ENCODE assay signal across 13 mouse cellular contexts in the genomic region with DNA sequence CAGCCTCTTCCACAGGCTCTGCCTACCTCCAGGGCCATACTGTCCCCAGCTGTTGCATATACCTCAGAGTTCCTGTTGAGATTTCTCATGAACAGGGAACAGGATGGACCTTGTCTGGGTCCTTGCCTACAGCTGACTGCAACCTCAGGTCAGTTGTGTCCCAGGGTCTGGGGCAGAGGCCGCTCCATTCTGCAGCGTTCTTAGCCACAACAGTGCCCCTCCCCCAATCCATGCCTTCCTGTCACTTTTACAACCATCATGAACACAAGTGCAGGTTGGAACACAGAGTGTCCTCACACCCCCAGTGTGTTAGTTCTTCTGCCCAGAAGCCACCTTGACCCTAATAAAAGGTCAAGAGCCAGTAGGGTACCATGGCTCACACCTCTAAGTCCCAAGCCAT. TPM values are rescaled to one million over a fixed set of nuclear protein-coding genes. Genes with fewer than 3 reads are reported as not detected.
DNase-seq lines count a peak whose midpoint lies in the region; ATAC-seq and TF ChIP-seq lines count a peak whose summit lies in the region.
"Had no signal": no experiment of that assay in that cellular context is flagged by ENCODE, and none has a peak within 500 bp of the region (broad histone marks: within the 10 kb centered on the region; RNA-seq: fewer than 3 reads in every experiment).

No protein-coding gene starts in this region.

- H3K9me3 ChIP-seq in heart, embryonic 10.5 days = no peaks in the 10 kb centered on the region
- H3K9me3 ChIP-seq in liver, embryonic 11.5 days (ENCODE audit: control insufficient read depth, low read length) = no peaks in the 10 kb centered on the region
- no peaks in the 10 kb centered on the region for H3K9me3 ChIP-seq in liver, postnatal 0 days (ENCODE audit: low read length)
- no peaks in the 10 kb centered on the region for H3K9me3 ChIP-seq in embryonic facial prominence, embryonic 10.5 days
- H3K9me3 ChIP-seq in limb, embryonic 11.5 days (ENCODE audit: control insufficient read depth, low read length) = no peaks in the 10 kb centered on the region

- H3K9ac ChIP-seq in heart, adult 2 months (ENCODE audit: low read depth, low read length) = no peak overlapping the region
- peak overlapping the region; percentile 86 for H3K9ac ChIP-seq in liver, embryonic 11.5 days (ENCODE audit: low read depth, low read length)
- no peak overlapping the region for H3K9ac ChIP-seq in liver, postnatal 0 days (replicated peaks)
- H3K9ac ChIP-seq in limb, embryonic 11.5 days (ENCODE audit: low read length) = no peak overlapping the region

- no peak for TF ChIP-seq CTCF in heart, adult 2 months (IDR thresholded peaks at IDR 0.05)
- no peak for TF ChIP-seq CTCF in liver, postnatal 0 days (IDR thresholded peaks at IDR 0.05; ENCODE audit: low read depth)

- no peak for ATAC-seq in liver, embryonic 11.5 days (replicated peaks; ENCODE audit: low FRiP score)
- no peak for ATAC-seq in liver, postnatal 0 days
- no peak for ATAC-seq in limb, embryonic 11.5 days (ENCODE audit: insufficient number of reproducible peaks, low FRiP score, low TSS enrichment, low read depth)
- ATAC-seq: lung, postnatal 0 days had no signal

- peaks cover 46% of the 10 kb centered on the region for H3K4me1 ChIP-seq in heart, embryonic 10.5 days
- H3K4me1 ChIP-seq in heart, adult 2 months (ENCODE audit: control insufficient read depth, insufficient read depth, low read length) = peaks cover 5% of the 10 kb centered on the region
- peaks cover 43% of the 10 kb centered on the region for H3K4me1 ChIP-seq in liver, embryonic 11.5 days (replicated peaks; ENCODE audit: control insufficient read depth, insufficient read depth, low read length)
- peaks cover 46% of the 10 kb centered on the region for H3K4me1 ChIP-seq in liver, postnatal 0 days (ENCODE audit: insufficient read depth)
- H3K4me1 ChIP-seq in embryonic facial prominence, embryonic 10.5 days = peaks cover 38% of the 10 kb centered on the region
- H3K4me1 ChIP-seq in limb, embryonic 11.5 days (ENCODE audit: control insufficient read depth, insufficient read depth, low read length) = peaks cover 28% of the 10 kb centered on the region

- H3K79me2 ChIP-seq in heart, adult 2 months (replicated peaks; ENCODE audit: control insufficient read depth, insufficient read depth, low read length) = peaks cover 4% of the 10 kb centered on the region

- H3K27ac ChIP-seq in heart, embryonic 10.5 days = peak overlapping the region; percentile 94; the same call in 1 of the 2 replicates
- no peak overlapping the region for H3K27ac ChIP-seq in heart, adult 2 months
- H3K27ac ChIP-seq in liver, embryonic 11.5 days (ENCODE audit: low read depth, low read length) = peak overlapping the region; percentile 23; the same call in 1 of the 2 replicates
- H3K27ac ChIP-seq in liver, postnatal 0 days (ENCODE audit: low read depth) = no peak overlapping the region
- H3K27ac ChIP-seq in embryonic facial prominence, embryonic 10.5 days (replicated peaks) = peak overlapping the region; percentile 97
- no peak overlapping the region for H3K27ac ChIP-seq in limb, embryonic 11.5 days (replicated peaks; ENCODE audit: low read depth, low read length)

- no peaks in the 10 kb centered on the region for H3K27me3 ChIP-seq in heart, embryonic 10.5 days (ENCODE audit: insufficient read depth, poor library complexity, severe bottlenecking)
- H3K27me3 ChIP-seq in heart, adult 2 months (ENCODE audit: control insufficient read depth, insufficient read depth, low read length) = no peaks in the 10 kb centered on the region
- H3K27me3 ChIP-seq in liver, embryonic 11.5 days (replicated peaks; ENCODE audit: control insufficient read depth, insufficient read depth, low read length) = no peaks in the 10 kb centered on the region
- peaks cover 10% of the 10 kb centered on the region; the same call in 1 of the 2 replicates for H3K27me3 ChIP-seq in liver, postnatal 0 days (ENCODE audit: insufficient read depth, low read length)
- H3K27me3 ChIP-seq in embryonic facial prominence, embryonic 10.5 days (replicated peaks; ENCODE audit: low read depth, poor library complexity, severe bottlenecking) = no peaks in the 10 kb centered on the region
- no peaks in the 10 kb centered on the region for H3K27me3 ChIP-seq in limb, embryonic 11.5 days (ENCODE audit: control insufficient read depth, insufficient read depth, low read length)

- H3K36me3 ChIP-seq in heart, embryonic 10.5 days = peaks cover 51% of the 10 kb centered on the region
- H3K36me3 ChIP-seq in heart, adult 2 months (ENCODE audit: control insufficient read depth, insufficient read depth, low read length) = no peaks in the 10 kb centered on the region
- H3K36me3 ChIP-seq in liver, embryonic 11.5 days (ENCODE audit: control insufficient read depth, insufficient read depth, low read length) = peaks cover 31% of the 10 kb centered on the region
- H3K36me3 ChIP-seq in liver, postnatal 0 days (replicated peaks; ENCODE audit: insufficient read depth, low read length) = peaks cover 24% of the 10 kb centered on the region
- peaks cover 64% of the 10 kb centered on the region for H3K36me3 ChIP-seq in embryonic facial prominence, embryonic 10.5 days (replicated peaks)
- H3K36me3 ChIP-seq in limb, embryonic 11.5 days (ENCODE audit: control insufficient read depth, insufficient read depth, low read length) = peaks cover 22% of the 10 kb centered on the region

- TF ChIP-seq EP300 in heart, adult 2 months (IDR thresholded peaks at IDR 0.05; ENCODE audit: insufficient read depth, low read depth, low read length) = no peak
- TF ChIP-seq EP300 in liver, postnatal 0 days (IDR thresholded peaks at IDR 0.05; ENCODE audit: low read depth) = no peak

- no peak for TF ChIP-seq POLR2A in heart, adult 2 months (IDR thresholded peaks at IDR 0.05; ENCODE audit: insufficient read depth, low read depth, low read length)

- no peak for DNase-seq in heart, embryonic 10.5 days (ENCODE audit: low spot score)
- DNase-seq in heart, adult 2 months = no peak
- DNase-seq in liver, embryonic 11.5 days (ENCODE audit: low spot score) = no peak
- DNase-seq in liver, postnatal 0 days = no peak
- no peak for DNase-seq in embryonic facial prominence, embryonic 10.5 days (ENCODE audit: low spot score)
- DNase-seq in limb, embryonic 11.5 days (ENCODE audit: low spot score) = no peak
- DNase-seq in adrenal gland, postnatal 25 days = no peak
- no peak for DNase-seq in embryo, embryonic 10 days (ENCODE audit: low spot score)
- DNase-seq: layer of hippocampus, postnatal 36 days; right cerebral cortex, postnatal 4 days; thymus, adult 2 months had no signal

- H3K4me2 ChIP-seq in liver, embryonic 11.5 days = peak overlapping the region; percentile 95
- no peak overlapping the region; the same call in 1 of the 2 replicates for H3K4me2 ChIP-seq in liver, postnatal 0 days (ENCODE audit: low read depth, low read length)
- peak overlapping the region; percentile 92; the same call in 1 of the 2 replicates for H3K4me2 ChIP-seq in limb, embryonic 11.5 days (ENCODE audit: low read depth, severe bottlenecking)

- intact Hi-C loops in heart, adult 2 months (cut with DNase I) = no loop called here

- 40% methylated on average over 2 of the region's 2 CpGs for WGBS in heart, embryonic 10.5 days
- 33% methylated on average over 2 of the region's 2 CpGs for WGBS in heart, adult 2 months
- 20% methylated on average over 2 of the region's 2 CpGs for WGBS in liver, embryonic 11.5 days
- 18% methylated on average over 2 of the region's 2 CpGs for WGBS in liver, postnatal 0 days (ENCODE audit: insufficient replicate concordance)
- WGBS in embryonic facial prominence, embryonic 10.5 days = 23% methylated on average over 2 of the region's 2 CpGs
- WGBS in limb, embryonic 11.5 days = 11% methylated on average over 2 of the region's 2 CpGs

- peak overlapping the region; percentile 87 for H3K4me3 ChIP-seq in heart, embryonic 10.5 days
- H3K4me3 ChIP-seq in heart, adult 2 months = no peak overlapping the region
- no peak overlapping the region for H3K4me3 ChIP-seq in liver, embryonic 11.5 days (ENCODE audit: low read depth, low read length)
- H3K4me3 ChIP-seq in liver, postnatal 0 days (ENCODE audit: low read depth, low read length) = no peak overlapping the region
- H3K4me3 ChIP-seq in embryonic facial prominence, embryonic 10.5 days = peak overlapping the region; percentile 96
- no peak overlapping the region for H3K4me3 ChIP-seq in limb, embryonic 11.5 days (ENCODE audit: low read depth, low read length)

RNA-seq across cellular contexts. Expression of a gene that starts 1.3 kb away (rescaled TPM):
- polyA plus RNA-seq in heart, embryonic 10.5 days (2016; fragmentation: Nextera tagmentation; extraction: Ambion mirVana) = 2.1 and 5.0 TPM in 2 replicates
- total RNA-seq in heart, adult 2 months (2021) = 1 to 10 TPM; 7.3 to 7.5 TPM
- 5.8 and 7.9 TPM in 2 replicates for polyA plus RNA-seq in heart, adult 2 months (2012; rRNA removed)
- polyA plus RNA-seq in liver, embryonic 11.5 days (2014; fragmentation: Nextera tagmentation; extraction: Ambion mirVana) = 2.5 and 3.7 TPM in 2 replicates
- 0.72 and 0.99 TPM in 2 replicates for polyA plus RNA-seq in liver, postnatal 0 days (2015; fragmentation: Nextera tagmentation; extraction: Ambion mirVana)
- polyA plus RNA-seq in embryonic facial prominence, embryonic 10.5 days (2016; fragmentation: Nextera tagmentation; extraction: Ambion mirVana) = 6.4 and 7.1 TPM in 2 replicates
- 9.8 and 10.4 TPM in 2 replicates for polyA plus RNA-seq in limb, embryonic 11.5 days (2014; fragmentation: Nextera tagmentation; extraction: Ambion mirVana)
- total RNA-seq in adrenal gland, postnatal 25 days (2021) = 18.3 and 21.7 TPM in 2 replicates

RNA-seq across cellular contexts. Expression of a gene that starts 10.6 kb away (rescaled TPM):
- 237 and 315 TPM in 2 replicates for polyA plus RNA-seq in heart, embryonic 10.5 days (2016; fragmentation: Nextera tagmentation; extraction: Ambion mirVana)
- 10 to 100 TPM; 86.5 to 95.2 TPM for total RNA-seq in heart, adult 2 months (2021)
- polyA plus RNA-seq in heart, adult 2 months (2012; rRNA removed) = 91.4 and 95.1 TPM in 2 replicates
- 174 and 175 TPM in 2 replicates for polyA plus RNA-seq in liver, embryonic 11.5 days (2014; fragmentation: Nextera tagmentation; extraction: Ambion mirVana)
- 33.4 and 33.5 TPM in 2 replicates for polyA plus RNA-seq in liver, postnatal 0 days (2015; fragmentation: Nextera tagmentation; extraction: Ambion mirVana)
- polyA plus RNA-seq in embryonic facial prominence, embryonic 10.5 days (2016; fragmentation: Nextera tagmentation; extraction: Ambion mirVana) = 371 and 377 TPM in 2 replicates
- polyA plus RNA-seq in limb, embryonic 11.5 days (2014; fragmentation: Nextera tagmentation; extraction: Ambion mirVana) = 302 and 337 TPM in 2 replicates
- 127 and 139 TPM in 2 replicates for total RNA-seq in adrenal gland, postnatal 25 days (2021)

RNA-seq across cellular contexts. Expression of a gene that starts 17.9 kb away (rescaled TPM):
- polyA plus RNA-seq in heart, embryonic 10.5 days (2016; fragmentation: Nextera tagmentation; extraction: Ambion mirVana) = 973 and 1,195 TPM in 2 replicates
- total RNA-seq in heart, adult 2 months (2021) = 1,000 to 10,000 TPM; 1,743 to 1,981 TPM
- 5,192 and 5,251 TPM in 2 replicates for polyA plus RNA-seq in heart, adult 2 months (2012; rRNA removed)
- 835 and 866 TPM in 2 replicates for polyA plus RNA-seq in liver, embryonic 11.5 days (2014; fragmentation: Nextera tagmentation; extraction: Ambion mirVana)
- polyA plus RNA-seq in liver, postnatal 0 days (2015; fragmentation: Nextera tagmentation; extraction: Ambion mirVana) = 753 and 771 TPM in 2 replicates
- 615 and 629 TPM in 2 replicates for polyA plus RNA-seq in embryonic facial prominence, embryonic 10.5 days (2016; fragmentation: Nextera tagmentation; extraction: Ambion mirVana)
- polyA plus RNA-seq in limb, embryonic 11.5 days (2014; fragmentation: Nextera tagmentation; extraction: Ambion mirVana) = 527 and 533 TPM in 2 replicates
- 728 and 779 TPM in 2 replicates for total RNA-seq in adrenal gland, postnatal 25 days (2021)

RNA-seq across cellular contexts. Expression of a gene that starts 32.5 kb away (rescaled TPM):
- polyA plus RNA-seq in heart, embryonic 10.5 days (2016; fragmentation: Nextera tagmentation; extraction: Ambion mirVana) = 0.16 TPM in 1 of 2 replicates, not detected in the other
- under 1 TPM; 0.50 to 0.63 TPM for total RNA-seq in heart, adult 2 months (2021)
- 2.0 and 2.7 TPM in 2 replicates for polyA plus RNA-seq in heart, adult 2 months (2012; rRNA removed)
- polyA plus RNA-seq in liver, embryonic 11.5 days (2014; fragmentation: Nextera tagmentation; extraction: Ambion mirVana) = 0.25 TPM in 2 replicates
- polyA plus RNA-seq in liver, postnatal 0 days (2015; fragmentation: Nextera tagmentation; extraction: Ambion mirVana) = 0.08 and 0.20 TPM in 2 replicates
- 0.37 and 0.43 TPM in 2 replicates for polyA plus RNA-seq in embryonic facial prominence, embryonic 10.5 days (2016; fragmentation: Nextera tagmentation; extraction: Ambion mirVana)
- polyA plus RNA-seq in limb, embryonic 11.5 days (2014; fragmentation: Nextera tagmentation; extraction: Ambion mirVana) = 0.49 and 0.61 TPM in 2 replicates
- 0.15 TPM in 1 of 2 replicates, not detected in the other for total RNA-seq in adrenal gland, postnatal 25 days (2021)
- total RNA-seq: hematopoietic stem cell, adult 5-6 weeks had no signal

RNA-seq across cellular contexts. Expression of a gene that starts 40.5 kb away (rescaled TPM):
- polyA plus RNA-seq in heart, embryonic 10.5 days (2016; fragmentation: Nextera tagmentation; extraction: Ambion mirVana) = 1.3 and 1.9 TPM in 2 replicates
- total RNA-seq in heart, adult 2 months (2021) = 10 to 100 TPM; 71.9 to 84.5 TPM
- polyA plus RNA-seq in heart, adult 2 months (2012; rRNA removed) = 80.9 and 85.2 TPM in 2 replicates
- 1.6 and 2.6 TPM in 2 replicates for polyA plus RNA-seq in liver, embryonic 11.5 days (2014; fragmentation: Nextera tagmentation; extraction: Ambion mirVana)
- polyA plus RNA-seq in liver, postnatal 0 days (2015; fragmentation: Nextera tagmentation; extraction: Ambion mirVana) = 1.5 and 1.8 TPM in 2 replicates
- 0.65 and 0.88 TPM in 2 replicates for polyA plus RNA-seq in embryonic facial prominence, embryonic 10.5 days (2016; fragmentation: Nextera tagmentation; extraction: Ambion mirVana)
- 0.28 and 0.41 TPM in 2 replicates for polyA plus RNA-seq in limb, embryonic 11.5 days (2014; fragmentation: Nextera tagmentation; extraction: Ambion mirVana)
- 8.9 and 10.4 TPM in 2 replicates for total RNA-seq in adrenal gland, postnatal 25 days (2021)

Comparison
In these comparisons a context has a peak if more than half of its experiments do, and no peak if none do; other contexts are left out.
1. H3K27ac ChIP-seq: peak in heart, embryonic 10.5 days (single experiment), liver, embryonic 11.5 days (single experiment) and embryonic facial prominence, embryonic 10.5 days (single experiment); none in heart, adult 2 months (single experiment), liver, postnatal 0 days (single experiment) and limb, embryonic 11.5 days (single experiment).
2. H3K4me3 ChIP-seq: peak in heart, embryonic 10.5 days (single experiment) and embryonic facial prominence, embryonic 10.5 days (single experiment); none in heart, adult 2 months (single experiment), liver, embryonic 11.5 days (single experiment), liver, postnatal 0 days (single experiment) and limb, embryonic 11.5 days (single experiment).